Mouse (Mus musculus) testis, postnatal 10 days (tissue): Measurements from ENCODE around the gene Cela3b.

Experiments
- DNase-seq: peaks from one replicate; pipeline ENCODE4 v3.0.0; 2021; ENCODE audit warnings: low spot score

The Cela3b gene

GRCm38 (mm10) chr4:137430502-137430901 is at the start of gene Cela3b:
TSS of gene Cela3b (minus strand) at chr4:137430540.
- no peak for DNase-seq

- no peak for DNase-seq
Observed at GRCm38 (mm10) chr4:137479757-137480156, 49.4 kb upstream of the Cela3b start.

GRCm38 (mm10) chr4:137478306-137478705 is 48.0 kb upstream of the Cela3b start:
- DNase-seq = no peak

- no peak for DNase-seq
Observed at GRCm38 (mm10) chr4:137477611-137478010, 47.3 kb upstream of the Cela3b start.

- peak; percentile 81 for DNase-seq
Observed at GRCm38 (mm10) chr4:137476761-137477237, 46.5 kb upstream of the Cela3b start.

- peak; percentile 73 for DNase-seq
Observed at GRCm38 (mm10) chr4:137476065-137476760, 45.9 kb upstream of the Cela3b start.

GRCm38 (mm10) chr4:137475271-137476050 is 45.1 kb upstream of the Cela3b start:
- DNase-seq = no peak

GRCm38 (mm10) chr4:137474694-137475093 is 44.4 kb upstream of the Cela3b start:
- DNase-seq = no peak

- no peak for DNase-seq
Observed at GRCm38 (mm10) chr4:137473701-137474388, 43.5 kb upstream of the Cela3b start.

- no peak for DNase-seq
Observed at GRCm38 (mm10) chr4:137473240-137473639, 42.9 kb upstream of the Cela3b start.

GRCm38 (mm10) chr4:137471326-137471725 is 41.0 kb upstream of the Cela3b start:
- no peak for DNase-seq

- DNase-seq = no peak
Observed at GRCm38 (mm10) chr4:137470701-137471317, 40.5 kb upstream of the Cela3b start.

GRCm38 (mm10) chr4:137469845-137470692 is 39.7 kb upstream of the Cela3b start:
- DNase-seq = no peak

- DNase-seq = no peak
Observed at GRCm38 (mm10) chr4:137469081-137469844, 38.9 kb upstream of the Cela3b start.

- DNase-seq = peak; percentile 99
Observed at GRCm38 (mm10) chr4:137468260-137469080, 38.1 kb upstream of the Cela3b start, which contains the start of gene Hspg2. TSS of gene Hspg2 (plus strand) at chr4:137468769.

- DNase-seq = no peak
Observed at GRCm38 (mm10) chr4:137467525-137467924, 37.2 kb upstream of the Cela3b start.

- DNase-seq = no peak
Observed at GRCm38 (mm10) chr4:137466991-137467390, 36.7 kb upstream of the Cela3b start.

- no peak for DNase-seq
Observed at GRCm38 (mm10) chr4:137465125-137465787, 34.9 kb upstream of the Cela3b start.
